Mouse (Mus musculus): ENCODE data around the gene Mrpl47.

- TF ChIP-seq POLR2A (IDR thresholded peaks at IDR 0.05; ENCODE audit: control insufficient read depth, extremely low read depth, insufficient read depth, low read length, poor library complexity) (no peak), CTCF (IDR thresholded peaks at IDR 0.05; ENCODE audit: borderline replicate concordance, control insufficient read depth, extremely low read depth, insufficient read depth, low read length, poor library complexity) (no peak)
Measured at GRCm38 (mm10) chr3:32708052-32708367, 29.4 kb downstream of the Mrpl47 start.
